Mouse (Mus musculus) thymus, postnatal 36 days (tissue): ENCODE data around the gene Lhx9.
A peak's percentile ranks its signal among the peaks of the same experiment; 100 is the strongest.

ENCODE experiments used
- DNase-seq, 2 experiments: peaks; one replicate each; pipeline ENCODE4 v3.0.0; 2022; ENCODE audit warnings: mixed read lengths in 2 of 2

The Lhx9 gene

GRCm38 (mm10) chr1:138839809-138840430, 8.5 kb downstream of the Lhx9 start:
- DNase-seq: peak; percentile 14

GRCm38 (mm10) chr1:138839291-138839690, 9.1 kb downstream of the Lhx9 start:
- DNase-seq: no peak

DNA sequence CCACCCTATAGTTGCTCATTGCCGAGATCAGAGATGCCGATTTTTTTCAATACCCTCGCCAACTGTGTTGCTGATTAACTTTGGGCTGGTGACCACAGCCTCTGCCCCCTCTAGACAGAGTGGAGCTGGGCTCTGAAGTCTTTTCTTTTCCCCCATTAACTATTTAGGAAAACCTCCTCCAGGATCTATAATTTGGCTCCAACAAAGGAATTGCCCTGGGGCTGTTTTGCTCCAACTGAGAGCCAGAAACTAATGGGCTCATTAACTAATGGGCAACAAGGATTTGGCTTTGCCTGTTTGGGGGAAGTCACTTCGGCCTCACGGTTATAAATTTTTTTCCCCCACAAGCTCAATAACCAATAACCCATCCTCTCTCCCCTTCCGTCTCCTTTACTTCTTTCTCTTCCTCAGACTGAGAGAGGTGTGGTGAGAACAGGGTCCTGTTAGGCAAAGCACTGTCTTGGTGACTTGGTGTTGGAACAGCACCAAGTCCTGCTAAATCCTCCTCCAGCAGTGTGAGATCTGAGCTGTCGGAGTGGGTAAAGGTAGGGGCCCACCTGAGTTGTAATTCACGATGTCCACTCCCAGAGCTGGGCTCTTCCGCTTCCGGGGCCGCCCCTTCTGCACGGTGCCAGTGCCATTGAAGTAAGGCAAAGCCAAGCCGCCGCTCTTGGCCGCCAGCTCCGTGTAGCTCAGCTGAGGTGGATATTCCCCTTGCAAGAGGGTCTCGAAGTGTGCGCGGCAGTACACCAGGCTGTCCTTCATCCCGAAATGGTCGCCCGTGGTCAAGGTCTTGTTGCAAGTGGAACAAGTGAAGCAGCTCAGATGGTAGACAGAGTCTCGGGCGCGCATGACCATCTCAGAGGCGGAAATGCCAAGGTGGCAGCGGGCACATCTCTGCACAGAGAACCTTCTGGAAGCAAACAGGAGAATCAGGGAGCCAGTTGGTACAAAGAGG, 10.3 kb downstream of the Lhx9 start:
- peak; percentile 11 to 13 for DNase-seq

GRCm38 (mm10) chr1:138835355-138835900, 12.9 kb downstream of the Lhx9 start:
- no peak for DNase-seq

- DNase-seq: peak; percentile 44 to 61
These were observed 17.1 kb downstream of the Lhx9 start for GRCm38 (mm10) chr1:138831309-138831708.

DNA sequence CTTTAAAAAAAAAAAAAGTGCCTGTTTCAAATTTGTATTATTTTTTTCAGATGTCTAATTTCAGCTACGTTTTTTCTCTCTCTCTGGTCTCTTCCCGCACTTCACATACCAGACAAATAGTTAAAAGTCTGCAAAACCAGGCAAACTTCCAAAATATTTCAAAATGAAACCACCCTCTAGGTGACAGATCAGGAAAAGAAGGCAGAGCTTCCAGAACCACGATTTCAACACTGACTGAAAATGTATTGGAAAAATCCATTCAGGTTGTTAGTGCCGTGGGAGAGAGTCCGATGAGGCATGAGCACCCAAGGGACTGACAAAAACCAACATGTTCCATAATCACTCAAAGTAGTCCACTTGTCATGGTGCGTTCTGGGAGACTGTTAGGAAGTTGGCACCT, 21.5 kb downstream of the Lhx9 start:
- DNase-seq: no peak

DNA sequence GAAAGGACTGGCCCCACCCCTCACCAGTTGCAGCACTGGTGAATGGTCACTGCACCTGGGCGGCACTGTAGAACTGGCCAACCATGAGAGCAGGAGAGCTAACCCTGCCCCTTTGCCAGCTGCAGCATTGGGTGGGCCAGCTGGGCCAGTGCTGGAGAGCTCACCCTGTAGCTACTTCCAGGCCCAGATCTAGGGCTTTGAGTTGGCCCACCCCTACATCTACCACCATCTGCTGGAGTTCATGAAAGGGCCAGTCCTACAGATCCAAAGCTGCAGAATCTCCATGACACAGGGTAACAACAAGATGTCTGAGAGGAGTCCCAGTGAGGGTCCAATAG, 25.4 kb downstream of the Lhx9 start:
- no peak for DNase-seq

GRCm38 (mm10) chr1:138822255-138822984, 26.0 kb downstream of the Lhx9 start:
- no peak for DNase-seq

DNA sequence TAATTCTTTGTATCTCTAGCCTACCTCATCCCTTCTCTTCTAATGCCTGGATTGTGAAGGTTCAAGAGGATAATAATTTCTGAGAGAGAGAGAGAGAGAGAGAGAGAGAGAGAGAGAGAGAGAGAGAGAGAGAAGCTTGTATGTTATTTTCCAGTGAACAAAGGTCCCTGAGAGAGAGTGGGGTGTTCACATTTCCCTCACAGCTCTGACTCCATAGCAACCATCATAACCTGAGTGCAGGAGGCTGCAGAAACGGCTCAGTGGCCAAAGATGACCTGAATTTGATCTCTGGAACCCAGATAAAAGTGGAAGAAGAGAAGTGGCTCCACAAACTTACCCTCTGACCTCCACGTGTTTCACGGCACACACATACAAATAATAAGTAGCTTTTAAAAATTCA, 46.6 kb downstream of the Lhx9 start:
- DNase-seq: no peak

DNA sequence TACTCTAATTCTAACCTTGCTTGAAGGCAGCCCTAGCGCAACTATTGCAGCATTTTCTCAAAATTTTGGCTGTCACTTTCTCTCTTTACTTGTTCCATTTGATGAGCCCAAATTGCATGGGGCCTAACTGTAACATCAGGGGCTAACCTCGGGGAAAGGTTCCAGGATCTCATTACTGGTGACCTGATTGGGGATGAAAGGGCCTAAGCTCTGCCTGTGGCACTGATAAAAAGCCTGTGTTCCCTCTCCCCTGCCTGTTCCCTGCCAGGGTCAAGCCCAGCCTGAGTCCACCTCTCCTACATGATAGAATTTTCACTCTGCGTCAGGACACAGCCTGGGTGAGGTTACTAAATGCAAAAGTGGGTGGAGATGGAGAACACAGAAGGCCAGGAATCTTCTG, 47.1 kb downstream of the Lhx9 start:
- no peak for DNase-seq

GRCm38 (mm10) chr1:138799692-138800314, 48.6 kb downstream of the Lhx9 start:
- no peak for DNase-seq

GRCm38 (mm10) chr1:138798110-138798509, 50.3 kb downstream of the Lhx9 start:
- no peak for DNase-seq

GRCm38 (mm10) chr1:138785856-138786255, 62.5 kb downstream of the Lhx9 start:
- DNase-seq: peak; percentile 65 to 75

- DNase-seq: no peak
These were observed 64.4 kb downstream of the Lhx9 start for GRCm38 (mm10) chr1:138784019-138784418.
